Mouse (Mus musculus) heart, adult 10 weeks (tissue): ENCODE data around the gene Gm2381. TPM values are rescaled to one million over a fixed set of nuclear protein-coding genes. Genes with fewer than 3 reads are reported as not detected.

Experiments
- polyA plus RNA-seq: library from polyadenylated mRNA; stranded (reverse); fragments of 350-450 nt; fragmentation: Illumina TruSeq; extraction: RNeasy Lipid Tissue Mini Kit (QIAGEN cat#74804); gene quantifications from one replicate; pipeline ENCODE4 v1.2.3, GENCODE M21; 2014; ENCODE audit warnings: low read depth, low replicate concordance

The Gm2381 gene
- polyA plus RNA-seq = not detected

GRCm38 (mm10) chr7:42866801-42867458 is at the start of gene Gm2381:
Gene Gm2381 (minus strand): TSS chr7:42867234.

GRCm38 (mm10) chr7:42793425-42793824 is 73.6 kb downstream of the Gm2381 start, which contains the start of gene Vmn2r62:
Gene Vmn2r62 (minus strand): TSS chr7:42793525.

Other genes starting within 250 kb of the Gm2381 start
- 1.8 TPM for gene Zfp976, start 224.6 kb downstream of the Gm2381 start, polyA plus RNA-seq
- 3.8 TPM for gene Zfp975, start 174.5 kb downstream of the Gm2381 start, polyA plus RNA-seq
- gene Gm17067, start 140.2 kb downstream of the Gm2381 start, polyA plus RNA-seq = not detected
- gene Vmn2r62, start 73.7 kb downstream of the Gm2381 start, polyA plus RNA-seq = not detected
- not detected for gene Vmn2r63, start 66.6 kb upstream of the Gm2381 start, polyA plus RNA-seq
- not detected for gene Gm9268, start 151.5 kb upstream of the Gm2381 start, polyA plus RNA-seq
- gene Zfp936, start 247.0 kb upstream of the Gm2381 start, polyA plus RNA-seq = not detected